Mouse (Mus musculus): ENCODE results near the gene Pfdn6.
"Not testable (repeated sequence)": the region's sequence is repeated elsewhere in the genome, so short reads cannot be mapped to it uniquely, and the experiment has no call there.

The Pfdn6 gene

GRCm38 (mm10) chr17:33900281-33900988 lies 39.7 kb downstream of the Pfdn6 start:
- no peak for DNase-seq (ENCODE audit: extremely low spot score, low read depth, low spot score)

- no peak for DNase-seq (ENCODE audit: extremely low spot score, low read depth, low spot score)
Observed at GRCm38 (mm10) chr17:33899642-33900041, 40.5 kb downstream of the Pfdn6 start.

- DNase-seq (ENCODE audit: extremely low spot score, low read depth, low spot score) = not testable (repeated sequence)
Observed at GRCm38 (mm10) chr17:33898193-33898592, 42.0 kb downstream of the Pfdn6 start.

GRCm38 (mm10) chr17:33897114-33897794 lies 42.9 kb downstream of the Pfdn6 start:
- DNase-seq (ENCODE audit: extremely low spot score, low read depth, low spot score) = no peak

- DNase-seq (ENCODE audit: extremely low spot score, low read depth, low spot score) = not testable (repeated sequence)
Observed at GRCm38 (mm10) chr17:33893011-33893410, 47.1 kb downstream of the Pfdn6 start.

- no peak for DNase-seq (ENCODE audit: extremely low spot score, low read depth, low spot score)
Observed at GRCm38 (mm10) chr17:33892429-33892828, 47.7 kb downstream of the Pfdn6 start.

- not testable (repeated sequence) for DNase-seq (ENCODE audit: extremely low spot score, low read depth, low spot score)
Observed at GRCm38 (mm10) chr17:33891892-33892291, 48.3 kb downstream of the Pfdn6 start.

- no peak for DNase-seq (ENCODE audit: extremely low spot score, low read depth, low spot score)
Observed at GRCm38 (mm10) chr17:33891357-33891756, 48.8 kb downstream of the Pfdn6 start.

- peak; percentile 99 for DNase-seq (ENCODE audit: extremely low spot score, low read depth, low spot score)
Observed at GRCm38 (mm10) chr17:33890533-33891059, 49.5 kb downstream of the Pfdn6 start, which contains the start of gene Kifc1. Gene Kifc1 (minus strand): TSS chr17:33890661.

GRCm38 (mm10) chr17:33889941-33890532 lies 50.1 kb downstream of the Pfdn6 start:
- not testable (repeated sequence) for DNase-seq (ENCODE audit: extremely low spot score, low read depth, low spot score)
